Mouse (Mus musculus) bone marrow, adult 2 months (tissue): Measurements from ENCODE around the gene Uncx.

Source experiments
- CTCF ChIP-seq: fragments of 200-500 bp; IDR thresholded peaks from 2 replicates; pipeline ENCODE4 v1.5.1; 2011; ENCODE audit warnings: low read length, control low read depth; ENCODE audit not compliant: control insufficient read depth, insufficient read depth
- POLR2A ChIP-seq: fragments of 200-500 bp; IDR thresholded peaks from 2 replicates; pipeline ENCODE4 v1.6.1; 2011; ENCODE audit warnings: low read depth, mild to moderate bottlenecking, control low read depth, low read length, borderline replicate concordance; ENCODE audit not compliant: control insufficient read depth

DNA sequence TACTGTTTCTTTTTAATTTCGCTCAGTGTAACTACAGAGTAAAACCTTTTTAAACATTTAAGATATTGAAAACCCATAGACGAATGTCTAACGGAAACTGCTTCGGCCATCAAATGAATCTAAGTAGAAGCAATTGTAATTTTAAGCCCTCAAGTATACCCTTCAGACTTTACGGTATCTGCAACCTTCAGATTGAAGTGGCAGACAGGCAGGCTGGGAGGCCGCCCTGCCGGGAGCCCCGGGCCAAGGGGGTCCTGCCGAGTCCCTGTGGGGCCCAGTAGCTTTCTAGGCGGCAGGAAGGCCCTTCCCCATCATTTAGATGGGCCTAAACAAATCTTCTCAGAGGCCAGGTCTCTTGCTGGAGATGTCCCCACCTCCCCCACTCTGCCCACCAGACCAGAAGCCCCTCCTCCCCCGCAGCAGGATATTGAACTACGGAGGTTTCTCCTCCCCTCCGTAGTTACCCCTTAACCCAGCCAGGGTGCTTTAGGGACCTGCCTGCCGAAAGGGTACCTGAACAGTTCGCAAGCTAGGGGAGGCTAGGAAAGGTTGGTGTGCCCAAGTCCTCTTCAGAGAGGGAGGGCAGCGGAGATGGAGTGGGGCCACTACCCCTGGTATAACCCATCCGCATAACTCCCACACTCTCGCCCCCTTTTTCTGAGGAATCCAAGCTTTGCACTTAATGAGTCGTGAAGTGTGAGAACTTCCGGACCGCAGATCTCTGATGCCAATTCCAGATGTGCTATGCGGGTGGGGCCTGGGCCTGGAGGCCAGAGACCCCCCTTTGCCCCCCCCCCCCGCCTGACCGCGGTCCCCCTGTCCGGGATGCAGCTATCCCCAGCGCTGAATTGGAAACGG lies 11.4 kb downstream of the Uncx start:
- TF ChIP-seq CTCF = no peak
- TF ChIP-seq POLR2A = no peak
